Mouse (Mus musculus) left cerebral cortex, adult 2 months (tissue): Measurements from ENCODE around the gene Foxn3. TPM values are rescaled to one million over a fixed set of nuclear protein-coding genes. Genes with fewer than 3 reads are reported as not detected.

Experiments
- DNase-seq, 2 experiments: peaks; one replicate each; pipeline ENCODE4 v3.0.0; 2021 to 2022; ENCODE audit warnings: low spot score in 2 of 2, mixed read lengths in 1 of 2; ENCODE audit errors: extremely low spot score in 1 of 2
- H3K27ac ChIP-seq: fragments of 200-600 bp; 2 replicates; pipeline ENCODE4 v1.8.1; 2022
- H3K4me3 ChIP-seq: fragments of 200-600 bp; 2 replicates; pipeline ENCODE4 v1.8.1; 2022
- CTCF ChIP-seq: fragments of 200-600 bp; IDR thresholded peaks from 2 replicates; pipeline ENCODE4 v1.8.1; 2022; ENCODE audit warnings: antibody characterized with exemption, mild to moderate bottlenecking, moderate library complexity
- intact Hi-C: fragments of 180-260 bp; cut with DNase I; formaldehyde crosslinking; loops from one replicate; pipeline ENCODE4 v1.15.1; 2025
- total RNA-seq, 2 experiments: library from RNA; stranded (reverse); gene quantifications; 2 replicates each; pipeline ENCODE4 v1.2.3; 2021

Gene Foxn3
- total RNA-seq, 2 experiments from 2014 or later = 52.4 to 57.4 TPM

- no peak for TF ChIP-seq CTCF
- intact Hi-C loops = no loop called here
- H3K27ac ChIP-seq = no peak overlapping the region
- DNase-seq = no peak
- no peak overlapping the region for H3K4me3 ChIP-seq
Observed at GRCm38 (mm10) chr12:99364201-99364600, 199.2 kb downstream of the Foxn3 start.

- TF ChIP-seq CTCF = no peak
- intact Hi-C loops = no loop called here
- Histone ChIP-seq H3K4me3 (no peak overlapping the region), H3K27ac (no peak overlapping the region)
- no peak for DNase-seq
Observed at GRCm38 (mm10) chr12:99363024-99363423, 200.4 kb downstream of the Foxn3 start.

- intact Hi-C loops = no loop called here
- TF ChIP-seq CTCF = no peak
- Histone ChIP-seq H3K4me3 (no peak overlapping the region), H3K27ac (no peak overlapping the region)
- DNase-seq = no peak
Observed at GRCm38 (mm10) chr12:99361752-99362132, 201.6 kb downstream of the Foxn3 start.

- intact Hi-C loops = no loop called here
- Histone ChIP-seq H3K4me3 (no peak overlapping the region), H3K27ac (no peak overlapping the region)
- no peak for DNase-seq
- TF ChIP-seq CTCF = no peak
Observed at GRCm38 (mm10) chr12:99360958-99361751, 202.2 kb downstream of the Foxn3 start.

GRCm38 (mm10) chr12:99358698-99359097 is 204.7 kb downstream of the Foxn3 start:
- DNase-seq = no peak
- Histone ChIP-seq H3K27ac (no peak overlapping the region), H3K4me3 (no peak overlapping the region)
- intact Hi-C loops = no loop called here
- TF ChIP-seq CTCF = no peak

- Histone ChIP-seq H3K4me3 (no peak overlapping the region), H3K27ac (no peak overlapping the region)
- no peak for DNase-seq
- no peak for TF ChIP-seq CTCF
- intact Hi-C loops = no loop called here
Observed at GRCm38 (mm10) chr12:99356660-99357059, 206.7 kb downstream of the Foxn3 start.

GRCm38 (mm10) chr12:99353692-99354091 is 209.7 kb downstream of the Foxn3 start:
- intact Hi-C loops = no loop called here
- Histone ChIP-seq H3K4me3 (no peak overlapping the region), H3K27ac (no peak overlapping the region)
- DNase-seq = no peak
- TF ChIP-seq CTCF = no peak

GRCm38 (mm10) chr12:99352583-99352982 is 210.8 kb downstream of the Foxn3 start:
- DNase-seq = no peak
- H3K27ac ChIP-seq = no peak overlapping the region
- no peak for TF ChIP-seq CTCF
- H3K4me3 ChIP-seq = no peak overlapping the region
- intact Hi-C loops = no loop called here

GRCm38 (mm10) chr12:99352136-99352535 is 211.2 kb downstream of the Foxn3 start:
- no peak overlapping the region for H3K27ac ChIP-seq
- DNase-seq = no peak
- no peak overlapping the region for H3K4me3 ChIP-seq
- intact Hi-C loops = no loop called here
- no peak for TF ChIP-seq CTCF

GRCm38 (mm10) chr12:99351731-99352130 is 211.7 kb downstream of the Foxn3 start:
- no peak overlapping the region for H3K27ac ChIP-seq
- intact Hi-C loops = no loop called here
- DNase-seq = no peak
- TF ChIP-seq CTCF = no peak
- no peak overlapping the region for H3K4me3 ChIP-seq

GRCm38 (mm10) chr12:99349650-99349997 is 213.8 kb downstream of the Foxn3 start:
- intact Hi-C loops = no loop called here
- no peak for TF ChIP-seq CTCF
- no peak overlapping the region for H3K27ac ChIP-seq
- no peak overlapping the region for H3K4me3 ChIP-seq
- DNase-seq = no peak

GRCm38 (mm10) chr12:99348940-99349649 is 214.3 kb downstream of the Foxn3 start:
- no peak overlapping the region for H3K4me3 ChIP-seq
- no peak overlapping the region for H3K27ac ChIP-seq
- intact Hi-C loops = no loop called here
- no peak for TF ChIP-seq CTCF
- DNase-seq = no peak

- no peak for TF ChIP-seq CTCF
- Histone ChIP-seq H3K4me3 (no peak overlapping the region), H3K27ac (no peak overlapping the region)
- intact Hi-C loops = no loop called here
- DNase-seq = no peak
Observed at GRCm38 (mm10) chr12:99347512-99347911, 215.9 kb downstream of the Foxn3 start.
